Mouse (Mus musculus): Measurements from ENCODE around the gene Sstr3.

The Sstr3 gene

DNA sequence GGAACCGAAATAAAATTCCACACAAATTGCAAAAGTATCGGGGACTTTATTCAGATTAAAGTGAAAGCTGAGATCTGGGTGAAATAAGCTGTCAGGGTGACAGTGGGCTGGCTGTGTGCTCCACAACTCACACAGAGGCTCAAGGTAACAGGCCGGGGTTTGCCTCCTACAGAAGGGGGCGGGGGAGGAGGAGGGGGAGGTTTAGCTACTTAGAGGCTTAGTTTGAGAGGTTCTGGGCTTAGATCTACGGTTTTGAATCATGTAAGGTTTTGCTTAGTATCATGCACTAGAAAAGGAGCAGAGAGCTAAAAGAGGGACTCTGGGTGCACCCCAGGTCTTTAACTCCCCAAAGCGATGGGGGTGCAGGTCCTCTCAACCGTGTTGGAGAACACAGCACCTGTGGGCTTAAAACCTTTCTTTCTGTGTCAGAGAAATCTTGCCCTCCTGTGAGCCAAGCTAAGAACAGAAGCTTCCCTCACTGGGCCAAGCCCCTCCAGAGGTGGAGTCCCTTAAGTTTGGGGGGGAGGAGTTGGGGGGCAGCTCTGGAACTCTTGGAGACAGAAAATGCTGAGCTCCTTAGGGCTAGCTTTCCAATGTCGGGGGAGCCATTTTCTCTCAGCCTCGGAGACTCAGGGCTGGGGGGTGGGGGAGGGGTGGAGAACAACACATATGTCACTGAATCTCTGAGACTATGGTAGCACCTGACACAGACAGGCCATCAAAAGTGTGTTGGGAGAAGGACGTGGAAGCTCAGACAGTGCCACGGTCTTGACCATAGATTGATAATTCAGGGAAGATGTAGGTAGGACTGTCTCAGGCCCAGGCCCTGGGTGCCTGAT lies 14.9 kb upstream of the Sstr3 start:
- no peak for DNase-seq (ENCODE audit: low spot score)

DNA sequence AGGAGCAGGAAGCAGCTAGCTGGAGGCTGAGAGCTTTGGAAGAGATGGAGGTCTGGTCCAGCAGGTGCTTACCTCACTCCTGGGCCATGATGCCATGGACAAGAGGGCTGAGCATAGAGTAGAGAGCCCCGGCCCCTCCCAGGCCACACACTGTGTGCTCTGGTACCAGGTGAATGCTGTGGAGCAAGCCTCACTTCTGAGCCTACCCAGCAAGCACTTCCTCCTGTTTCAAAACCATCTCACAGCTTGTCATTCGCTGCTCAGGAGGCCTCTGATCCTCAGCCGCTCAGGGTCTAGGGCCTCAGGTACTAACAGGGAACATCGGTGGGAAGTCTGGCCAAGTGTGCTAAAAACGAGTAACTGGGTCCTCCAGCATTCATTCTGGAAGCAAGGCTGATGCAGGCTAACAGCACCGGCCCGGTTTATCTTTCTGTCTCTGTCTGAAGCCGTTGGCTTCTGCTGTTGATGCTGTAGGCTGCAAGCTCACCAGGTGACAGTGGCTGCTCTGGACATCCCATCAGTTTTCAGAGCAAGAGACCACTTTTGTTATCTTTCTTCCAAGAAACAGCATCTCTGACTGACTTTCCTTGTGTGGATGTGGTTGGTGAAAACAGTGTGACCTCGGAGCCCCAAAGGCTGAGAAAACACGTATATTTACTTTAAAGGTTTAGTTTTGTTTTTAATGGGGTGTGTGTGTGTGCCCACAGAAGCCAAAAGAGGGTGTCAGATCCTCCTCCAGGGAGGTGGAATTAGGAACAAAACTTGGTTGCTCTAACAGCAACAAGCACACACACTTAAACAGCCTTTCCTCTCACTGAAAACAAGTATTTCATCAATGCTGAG lies 13.4 kb upstream of the Sstr3 start:
- DNase-seq (ENCODE audit: low spot score) = no peak

GRCm38 (mm10) chr15:78554545-78555313 lies 10.2 kb upstream of the Sstr3 start:
- DNase-seq (ENCODE audit: low spot score) = no peak

DNA sequence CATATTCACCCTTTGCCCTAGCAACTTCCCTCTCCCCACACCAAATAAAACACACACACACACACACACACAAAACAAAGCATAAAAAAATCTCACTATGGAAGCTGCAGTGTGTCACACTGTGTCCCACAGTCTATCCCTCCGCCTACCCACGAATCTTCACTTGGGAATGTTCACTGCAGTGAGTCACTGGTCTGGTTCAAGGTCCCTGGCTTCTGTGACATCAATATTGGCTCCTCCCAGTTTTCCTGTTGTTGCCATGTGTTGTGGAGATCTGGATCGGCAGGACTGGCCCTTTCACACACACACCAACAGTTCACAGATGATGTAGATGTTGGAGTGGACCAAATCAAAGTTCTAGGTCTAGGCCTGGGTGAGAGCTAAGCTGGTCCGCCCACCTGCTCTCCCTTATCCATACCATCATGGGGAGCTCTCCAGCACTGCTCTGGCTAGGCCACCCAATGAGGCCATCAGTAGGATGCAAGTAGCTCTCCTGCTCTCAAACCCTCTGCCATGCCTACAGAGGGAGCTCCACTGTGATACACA lies 4.8 kb upstream of the Sstr3 start:
- DNase-seq (ENCODE audit: low spot score) = no peak

DNA sequence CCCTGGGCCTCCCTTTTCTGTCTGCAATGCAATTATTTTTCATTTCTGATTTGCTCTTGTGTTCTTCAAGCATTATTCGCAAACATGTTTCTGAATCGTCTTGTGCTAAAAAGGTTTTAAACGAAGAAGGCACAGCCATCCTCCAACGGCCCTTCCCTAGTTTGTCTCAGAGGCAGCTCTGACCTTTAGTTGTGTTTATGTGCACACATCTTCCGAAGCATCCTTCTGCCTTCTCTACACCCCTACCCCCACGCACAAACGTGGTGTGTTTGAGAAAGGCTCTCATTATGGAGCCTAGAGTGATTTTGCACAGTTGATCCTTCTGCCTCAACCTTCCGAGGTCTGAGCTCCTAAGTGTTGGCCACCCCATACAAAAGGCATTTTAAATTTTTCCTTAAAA lies 4.2 kb upstream of the Sstr3 start:
- DNase-seq (ENCODE audit: low spot score) = no peak

GRCm38 (mm10) chr15:78548336-78548665 lies 3.8 kb upstream of the Sstr3 start:
- DNase-seq (ENCODE audit: low spot score) = no peak

DNA sequence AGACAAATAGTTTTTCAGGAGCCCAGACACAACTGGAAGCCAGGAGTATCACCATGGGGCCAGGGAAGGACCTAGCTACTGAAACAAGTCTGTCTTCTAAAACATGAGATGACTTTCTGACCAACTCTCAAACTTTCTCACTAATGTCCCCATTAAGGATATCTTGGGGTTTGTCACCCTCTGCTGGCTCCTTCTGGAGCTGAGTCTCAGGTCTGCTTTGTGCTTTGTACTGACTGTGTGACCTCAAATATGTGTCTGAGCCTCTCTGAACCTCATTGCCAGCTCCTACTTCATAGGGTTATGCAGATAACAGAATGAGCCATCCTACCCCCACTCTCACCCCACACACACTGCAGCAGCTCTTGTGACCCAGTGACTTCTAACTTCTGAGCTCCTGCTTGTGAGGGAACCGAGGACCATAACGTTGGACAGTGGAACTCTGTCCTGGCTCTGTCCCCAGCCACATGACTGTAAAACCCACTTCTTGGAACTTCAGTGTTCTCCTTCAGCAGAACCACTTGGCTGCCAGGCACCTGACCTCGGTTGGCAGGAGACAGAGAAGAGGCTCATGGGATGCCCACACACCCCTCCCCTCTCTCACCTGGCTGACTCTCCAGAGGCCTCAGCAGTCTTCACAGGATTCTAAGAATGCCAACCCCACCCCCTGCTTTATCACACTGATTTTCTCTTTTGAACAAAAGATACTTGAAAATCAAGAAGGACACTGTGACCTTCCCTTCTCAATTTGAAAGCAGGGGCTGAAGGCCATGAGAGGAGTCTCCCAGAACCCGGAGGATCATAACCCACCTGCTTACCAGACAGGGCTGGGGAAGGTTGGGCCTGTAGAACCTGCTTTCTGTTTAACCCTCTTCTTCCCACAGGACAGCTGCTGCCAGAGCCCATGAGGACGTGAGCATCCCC lies 3.2 kb upstream of the Sstr3 start:
- DNase-seq (ENCODE audit: low spot score) = no peak

DNA sequence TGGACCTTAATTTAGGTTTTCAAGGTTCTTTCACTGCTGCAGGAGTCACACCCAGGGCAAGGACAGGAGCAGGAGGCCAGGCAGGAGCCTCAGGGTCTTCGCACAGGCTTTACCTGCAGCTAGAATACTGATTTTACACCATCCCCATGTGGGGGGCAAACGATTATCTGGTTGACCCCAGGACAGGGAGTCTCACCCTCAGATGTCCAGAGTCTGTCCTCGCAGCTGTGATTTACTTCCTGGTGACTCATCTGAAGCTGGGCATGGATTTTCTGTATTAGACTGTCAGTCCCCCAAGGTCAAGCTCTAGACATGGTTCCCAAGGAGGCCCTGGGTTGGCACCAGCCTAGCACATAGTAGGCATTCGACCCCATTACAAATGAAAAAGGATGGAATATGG lies 1.6 kb upstream of the Sstr3 start:
- no peak for DNase-seq (ENCODE audit: low spot score)

GRCm38 (mm10) chr15:78544041-78544440 lies 444 bp downstream of the Sstr3 start:
- no peak for DNase-seq (ENCODE audit: low spot score)

DNA sequence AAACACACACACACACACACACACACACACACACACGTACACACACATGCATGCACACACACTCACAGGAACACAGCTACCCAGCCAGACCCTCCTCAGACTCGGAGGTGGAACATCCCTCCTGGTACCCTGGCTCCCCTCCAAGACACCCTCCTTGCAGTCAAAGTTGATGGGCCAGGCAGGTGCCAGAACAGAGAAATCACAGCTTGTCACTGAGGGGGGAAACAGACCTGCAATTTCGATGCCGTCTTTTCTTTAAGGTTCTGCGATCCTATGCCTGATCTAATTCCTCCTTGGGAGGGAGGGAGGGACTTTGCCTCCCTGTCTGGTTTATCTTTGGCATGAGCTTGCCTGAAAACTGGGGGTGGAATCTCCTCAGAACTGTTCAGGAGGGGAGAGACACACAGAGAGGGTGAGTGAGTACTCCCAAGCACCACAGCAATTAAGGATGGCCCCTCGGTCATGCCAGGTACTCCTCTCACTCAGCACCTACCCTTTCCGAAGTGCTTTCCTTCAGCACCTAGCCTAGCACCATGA lies 1.6 kb downstream of the Sstr3 start:
- peak; percentile 39 for DNase-seq (ENCODE audit: low spot score)

GRCm38 (mm10) chr15:78542098-78542766 lies 2.3 kb downstream of the Sstr3 start:
- DNase-seq (ENCODE audit: low spot score) = no peak

DNA sequence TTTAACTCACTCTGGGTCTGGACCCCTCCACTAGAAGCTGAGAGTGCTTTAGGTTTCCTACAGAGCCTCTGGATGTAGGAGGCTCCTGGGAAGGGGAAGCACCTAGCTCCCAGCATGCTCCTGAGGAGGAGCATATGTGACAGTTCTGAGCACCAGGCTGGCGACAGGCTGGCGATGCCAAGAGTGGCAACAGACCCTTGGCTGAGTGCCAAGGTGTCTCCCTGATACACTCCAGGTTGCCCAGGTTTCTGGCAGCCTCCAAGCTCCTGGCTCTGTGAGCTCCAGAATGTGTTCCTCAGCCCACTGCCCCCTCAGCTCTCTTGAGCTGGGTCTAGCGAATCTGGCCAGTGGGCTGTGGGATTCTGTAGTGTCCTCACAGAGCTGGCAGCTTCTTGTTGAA lies 2.9 kb downstream of the Sstr3 start:
- peak; percentile 43 for DNase-seq (ENCODE audit: low spot score)

GRCm38 (mm10) chr15:78541036-78541435 lies 3.4 kb downstream of the Sstr3 start:
- no peak for DNase-seq (ENCODE audit: low spot score)

- DNase-seq (ENCODE audit: low spot score) = no peak
Measured at GRCm38 (mm10) chr15:78535723-78536421, 8.6 kb downstream of the Sstr3 start.

DNA sequence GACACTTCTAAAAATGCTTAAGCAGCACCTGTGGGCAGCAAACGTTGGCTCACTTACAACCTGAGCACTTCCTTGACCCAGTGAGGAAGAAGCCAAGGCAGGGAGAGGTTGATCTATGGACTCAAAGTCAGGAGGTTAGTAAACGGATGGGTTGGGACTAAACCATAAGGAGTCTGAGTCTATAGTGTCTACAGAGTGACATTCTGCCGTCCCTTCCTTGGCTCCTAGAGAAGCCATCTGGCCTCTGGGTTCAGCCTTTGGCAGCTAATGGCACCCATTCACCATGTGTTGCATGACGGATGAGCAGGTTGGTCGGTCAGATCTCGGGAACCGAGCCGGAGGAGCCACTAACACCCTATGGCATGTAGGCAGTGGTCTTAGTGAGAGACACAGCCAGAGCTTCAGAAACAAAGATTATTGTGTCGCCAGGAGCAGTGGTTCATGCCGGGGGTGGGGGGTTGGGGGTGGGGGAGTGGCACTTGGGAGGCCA lies 11.1 kb downstream of the Sstr3 start:
- no peak for DNase-seq (ENCODE audit: low spot score)

- DNase-seq (ENCODE audit: low spot score) = no peak
Measured at GRCm38 (mm10) chr15:78532566-78533345, 11.7 kb downstream of the Sstr3 start.

DNA sequence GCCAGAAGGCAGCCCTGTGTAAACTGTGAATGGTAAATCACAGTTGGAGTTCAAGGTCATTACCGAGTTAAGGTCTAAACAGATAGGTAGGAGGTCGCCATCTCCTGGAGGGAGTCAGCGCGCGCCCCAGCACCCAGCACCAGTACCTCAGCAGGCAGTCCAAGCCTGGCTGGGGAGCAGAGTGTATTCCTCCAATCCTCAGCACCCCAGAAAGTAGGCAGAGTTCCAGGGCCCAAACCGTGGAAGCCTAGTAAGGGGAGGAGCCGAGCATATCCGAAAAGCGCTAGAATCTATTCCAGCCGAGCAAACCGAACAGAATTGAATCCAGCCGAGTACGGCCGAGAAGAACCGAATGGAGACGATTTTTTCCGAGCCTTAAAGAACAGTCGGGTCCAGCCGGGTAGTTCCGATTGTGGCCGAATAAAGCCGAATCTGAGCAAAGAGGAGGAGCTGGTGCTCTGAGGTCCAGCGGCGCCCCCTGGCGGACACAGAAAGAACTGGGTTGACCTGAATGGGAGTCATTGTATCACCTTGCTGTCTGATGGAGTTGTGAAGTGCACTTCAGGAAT lies 12.5 kb downstream of the Sstr3 start:
- DNase-seq (ENCODE audit: low spot score) = peak; percentile 99

DNA sequence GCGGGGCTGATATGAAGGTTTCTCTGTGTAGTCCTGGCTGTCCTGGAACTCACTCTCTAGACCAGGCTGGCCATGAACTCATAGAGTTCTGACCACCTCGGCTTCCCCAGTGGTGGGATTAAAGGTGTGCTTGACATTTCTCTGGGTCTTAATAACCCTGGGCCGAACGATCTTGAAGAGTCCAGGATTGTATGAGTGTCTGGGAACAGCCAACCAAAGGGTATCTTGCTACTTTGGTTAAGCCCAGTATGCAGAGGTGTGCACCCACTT lies 13.1 kb downstream of the Sstr3 start:
- no peak for DNase-seq (ENCODE audit: low spot score)
